Mouse (Mus musculus) stomach, postnatal 0 days (tissue): ENCODE results near the gene Ptprk.

Experiments
- CTCF ChIP-seq: IDR thresholded peaks from 2 replicates; pipeline ENCODE4 v1.5.1; 2016; ENCODE audit warnings: antibody characterized with exemption, low read depth, mild to moderate bottlenecking, moderate library complexity
- EP300 ChIP-seq: optimal IDR thresholded peaks from 2 replicates; pipeline ENCODE3; 2016; ENCODE audit warnings: antibody characterized with exemption

- TF ChIP-seq CTCF (no peak), EP300 (no peak)
These were observed 176.8 kb downstream of the Ptprk start for GRCm38 (mm10) chr10:28251385-28251784.
